Mouse (Mus musculus) bone marrow, adult 2 months (tissue): Measurements from ENCODE around the gene Ccdc136. TPM values are rescaled to one million over a fixed set of nuclear protein-coding genes. Genes with fewer than 3 reads are reported as not detected.
A peak's percentile ranks its signal among the peaks of the same experiment; 100 is the strongest.

Source experiments
- H3K27ac ChIP-seq: fragments of 200-500 bp; 2 replicates; pipeline ENCODE4 v1.5.1; 2012; ENCODE audit warnings: low read depth, mild to moderate bottlenecking, control low read depth, inconsistent platforms, low read length; ENCODE audit not compliant: control insufficient read depth, poor library complexity, insufficient read depth
- H3K4me1 ChIP-seq: fragments of 200-500 bp; 2 replicates; pipeline ENCODE4 v1.6.1; 2011; ENCODE audit warnings: low read length; ENCODE audit not compliant: control insufficient read depth, insufficient read depth
- H3K4me3 ChIP-seq: fragments of 200-500 bp; replicated peaks from 2 replicates; pipeline ENCODE3; 2011; ENCODE audit warnings: mild to moderate bottlenecking, low read depth, low read length, control low read depth; ENCODE audit not compliant: control insufficient read depth
- CTCF ChIP-seq: fragments of 200-500 bp; IDR thresholded peaks from 2 replicates; pipeline ENCODE4 v1.5.1; 2011; ENCODE audit warnings: low read length, control low read depth; ENCODE audit not compliant: control insufficient read depth, insufficient read depth
- POLR2A ChIP-seq: fragments of 200-500 bp; IDR thresholded peaks from 2 replicates; pipeline ENCODE4 v1.6.1; 2011; ENCODE audit warnings: low read depth, mild to moderate bottlenecking, control low read depth, low read length, borderline replicate concordance; ENCODE audit not compliant: control insufficient read depth
- WGBS: fragments of 180-500 bp; shearing (Covaris S2); methylation state at CpG from one replicate; pipeline ENCODE4 v1.1.7; 2018; 5-methylcytosine and 5-hydroxymethylcytosine counted together
- polyA plus RNA-seq: library from polyadenylated mRNA; stranded (reverse); fragments of >200 nt; gene quantifications from 2 replicates; pipeline ENCODE4 v1.2.4, GENCODE M21; 2011; ENCODE audit warnings: low replicate concordance; ENCODE audit not compliant: missing spikeins, insufficient read depth, insufficient read length

Gene Ccdc136
- polyA plus RNA-seq, 1 experiment = 4.1 TPM

- Histone ChIP-seq H3K4me1 (no peaks in the 10 kb centered on the region), H3K4me3 (no peak overlapping the region), H3K27ac (no peak overlapping the region)
- TF ChIP-seq CTCF (no peak), POLR2A (no peak)
Measured at GRCm38 (mm10) chr6:29432676-29433037, 36.5 kb downstream of the Ccdc136 start.

- no peak within 1 kb of the TSS; the same call in 1 of the 2 replicates for H3K27ac ChIP-seq
- H3K4me3 ChIP-seq = peak within 1 kb of the TSS; percentile 16
- H3K4me1 ChIP-seq = no peaks in the 10 kb centered on the region
- TF ChIP-seq POLR2A = no peak
- TF ChIP-seq CTCF = no peak
- WGBS = 3% methylated on average over 76 of the region's 77 CpGs
Measured at GRCm38 (mm10) chr6:29433038-29433803, 37.1 kb downstream of the Ccdc136 start, which contains the start of gene Flnc. Gene Flnc (plus strand): TSS chr6:29433256.

GRCm38 (mm10) chr6:29433804-29434795 is 38.0 kb downstream of the Ccdc136 start:
- TF ChIP-seq POLR2A = no peak
- TF ChIP-seq CTCF = no peak
- Histone ChIP-seq H3K4me3 (no peak overlapping the region), H3K27ac (no peak overlapping the region; the same call in 1 of the 2 replicates), H3K4me1 (no peaks in the 10 kb centered on the region)
- WGBS = 12% methylated on average over 27 of the region's 27 CpGs

- TF ChIP-seq POLR2A (no peak), CTCF (no peak)
- Histone ChIP-seq H3K27ac (no peak overlapping the region), H3K4me1 (no peaks in the 10 kb centered on the region), H3K4me3 (no peak overlapping the region)
- WGBS = 15% methylated on average over 13 of the region's 13 CpGs
Measured at GRCm38 (mm10) chr6:29434911-29435691, 39.0 kb downstream of the Ccdc136 start.

GRCm38 (mm10) chr6:29435940-29436451 is 39.9 kb downstream of the Ccdc136 start:
- no peak overlapping the region for H3K27ac ChIP-seq
- 68% methylated on average over 6 of the region's 6 CpGs for WGBS
- H3K4me3 ChIP-seq = no peak overlapping the region
- TF ChIP-seq CTCF (no peak), POLR2A (no peak)
- H3K4me1 ChIP-seq = no peaks in the 10 kb centered on the region

- Histone ChIP-seq H3K4me1 (no peaks in the 10 kb centered on the region), H3K27ac (no peak overlapping the region), H3K4me3 (no peak overlapping the region)
- WGBS = 22% methylated on average over 11 of the region's 11 CpGs
- no peak for TF ChIP-seq CTCF
Measured at GRCm38 (mm10) chr6:29436461-29436934, 40.4 kb downstream of the Ccdc136 start.

GRCm38 (mm10) chr6:29439251-29439650 is 43.1 kb downstream of the Ccdc136 start:
- Histone ChIP-seq H3K4me1 (no peaks in the 10 kb centered on the region), H3K27ac (no peak overlapping the region), H3K4me3 (no peak overlapping the region)
- TF ChIP-seq CTCF (no peak), POLR2A (no peak)
- 65% methylated on average over 4 of the region's 4 CpGs for WGBS
